In the genomic region with DNA sequence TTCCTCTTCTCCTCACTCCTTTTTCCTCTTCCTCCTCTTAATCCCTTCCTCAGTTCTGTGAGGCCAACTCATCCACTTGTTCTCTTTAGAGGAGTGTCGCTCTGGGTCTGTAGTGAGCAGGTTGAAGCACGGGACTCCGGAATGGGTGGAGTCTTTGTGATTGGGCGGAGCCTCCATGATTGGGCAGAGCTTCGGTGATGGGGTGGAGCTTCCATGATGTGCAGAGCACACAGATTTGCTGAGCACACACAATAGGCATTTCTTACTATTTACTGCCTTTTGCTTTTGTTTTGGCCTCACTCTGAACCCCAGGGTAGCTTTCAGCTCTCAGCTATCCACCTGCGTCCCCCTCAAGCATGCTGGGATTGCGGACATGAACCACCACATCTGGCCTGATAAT, we compare ENCODE assay signal across 16 mouse cellular contexts.
"Had no signal": no experiment of that assay in that cellular context is flagged by ENCODE, and none has a peak within 500 bp of the region (broad histone marks: within the 10 kb centered on the region; RNA-seq: fewer than 3 reads in every experiment).

No protein-coding gene starts in this region.

- H3K27ac ChIP-seq: limb, embryonic 12.5 days; liver, embryonic 15.5 days; midbrain, embryonic 10.5 days; neural tube, embryonic 12.5 days; stomach, embryonic 15.5 days had no signal

- H3K4me1 ChIP-seq: liver, embryonic 15.5 days; stomach, embryonic 15.5 days had no signal

- H3K36me3 ChIP-seq: limb, embryonic 12.5 days; liver, embryonic 15.5 days; midbrain, embryonic 10.5 days; neural tube, embryonic 12.5 days; stomach, embryonic 15.5 days had no signal

- H3K4me2 ChIP-seq: limb, embryonic 12.5 days; liver, embryonic 15.5 days; neural tube, embryonic 12.5 days; stomach, embryonic 15.5 days had no signal

- H3K9ac ChIP-seq: limb, embryonic 12.5 days; liver, embryonic 15.5 days; neural tube, embryonic 12.5 days; stomach, embryonic 15.5 days had no signal

- H3K9me3 ChIP-seq: limb, embryonic 12.5 days; liver, embryonic 15.5 days; midbrain, embryonic 10.5 days; neural tube, embryonic 12.5 days; stomach, embryonic 15.5 days had no signal

- DNase-seq: kidney, adult 8-10 months; kidney, postnatal 25 days; liver; lung, adult 2 months; midbrain, embryonic 14.5 days; right cerebral cortex, postnatal 14 days; thymus, adult 18-20 months; thymus, postnatal 14 days had no signal

- ATAC-seq: intestine, postnatal 0 days; lung, postnatal 0 days had no signal

- H3K4me3 ChIP-seq: limb, embryonic 12.5 days; liver, embryonic 15.5 days; midbrain, embryonic 10.5 days; myocyte; neural tube, embryonic 12.5 days; stomach, embryonic 15.5 days had no signal

- H3K27me3 ChIP-seq: liver, embryonic 15.5 days; neural tube, embryonic 12.5 days; stomach, embryonic 15.5 days had no signal
